Comparison of ENCODE assay signal across 16 mouse cellular contexts in genomic region chr16:91305512-91306111, GRCm38 (mm10). TPM values are rescaled to one million over a fixed set of nuclear protein-coding genes. Genes with fewer than 3 reads are reported as not detected.
DNase-seq lines count a peak whose midpoint lies in the region; ATAC-seq and TF ChIP-seq lines count a peak whose summit lies in the region.
"Had no signal": no experiment of that assay in that cellular context is flagged by ENCODE, and none has a peak within 500 bp of the region (broad histone marks: within the 10 kb centered on the region; RNA-seq: fewer than 3 reads in every experiment).

No protein-coding gene starts in this region.

- H3K4me3 ChIP-seq in hindbrain, embryonic 13.5 days: no peak overlapping the region
- no peak overlapping the region for H3K4me3 ChIP-seq in hindbrain, embryonic 11.5 days (ENCODE audit: low read depth, low read length)
- no peak overlapping the region for H3K4me3 ChIP-seq in hindbrain, postnatal 0 days (ENCODE audit: low read length)
- H3K4me3 ChIP-seq in heart, embryonic 12.5 days: no peak overlapping the region
- H3K4me3 ChIP-seq: left cerebral cortex, adult 2 months; stomach, embryonic 15.5 days had no signal

- no peaks in the 10 kb centered on the region for H3K9me3 ChIP-seq in hindbrain, embryonic 13.5 days
- no peaks in the 10 kb centered on the region for H3K9me3 ChIP-seq in hindbrain, embryonic 11.5 days (ENCODE audit: control insufficient read depth, low read length)
- no peaks in the 10 kb centered on the region for H3K9me3 ChIP-seq in hindbrain, postnatal 0 days (ENCODE audit: low read length)
- H3K9me3 ChIP-seq in heart, embryonic 12.5 days (replicated peaks): no peaks in the 10 kb centered on the region
- H3K9me3 ChIP-seq: stomach, embryonic 15.5 days had no signal

- no peak overlapping the region for H3K4me2 ChIP-seq in hindbrain, embryonic 13.5 days
- no peak overlapping the region for H3K4me2 ChIP-seq in hindbrain, embryonic 11.5 days (replicated peaks; ENCODE audit: low read depth, low read length)
- peak overlapping the region; percentile 5; the same call in 1 of the 2 replicates for H3K4me2 ChIP-seq in hindbrain, postnatal 0 days (ENCODE audit: low read depth, low read length)
- H3K4me2 ChIP-seq in heart, embryonic 12.5 days: no peak overlapping the region
- H3K4me2 ChIP-seq: stomach, embryonic 15.5 days had no signal

- intact Hi-C loops in left cerebral cortex, postnatal 25 days (cut with DNase I): loop anchor here (1.0 to 2.0 kb wide), 2 partner anchors 73 to 114 kb away; no protein-coding TSS in a partner anchor

- H3K27me3 ChIP-seq in hindbrain, embryonic 13.5 days: peaks cover 95% of the 10 kb centered on the region
- peaks cover 73% of the 10 kb centered on the region for H3K27me3 ChIP-seq in hindbrain, embryonic 11.5 days (ENCODE audit: control insufficient read depth, insufficient read depth, low read length)
- H3K27me3 ChIP-seq in hindbrain, postnatal 0 days (ENCODE audit: insufficient read depth, low read length): peaks cover 12% of the 10 kb centered on the region
- peaks cover 65% of the 10 kb centered on the region for H3K27me3 ChIP-seq in heart, embryonic 12.5 days (replicated peaks)

- no peak overlapping the region for H3K9ac ChIP-seq in hindbrain, embryonic 13.5 days
- no peak overlapping the region for H3K9ac ChIP-seq in hindbrain, embryonic 11.5 days (ENCODE audit: low read depth, low read length)
- H3K9ac ChIP-seq in hindbrain, postnatal 0 days (replicated peaks; ENCODE audit: low read length): no peak overlapping the region
- no peak overlapping the region for H3K9ac ChIP-seq in heart, embryonic 12.5 days
- H3K9ac ChIP-seq: liver, postnatal 0 days; stomach, embryonic 15.5 days had no signal

- DNase-seq in hindbrain, embryonic 11.5 days (ENCODE audit: low spot score): no peak
- DNase-seq in hindbrain, postnatal 0 days (ENCODE audit: low spot score): peak; percentile 61
- DNase-seq in left cerebral cortex, postnatal 25 days (ENCODE audit: low spot score in 2 of 2): peak; percentile 24 to 61
- peak; percentile 89 for DNase-seq in telencephalon, adult 2 months (ENCODE audit: low read depth, low spot score)
- no peak for DNase-seq in ovary, postnatal 10 days (ENCODE audit: low spot score)
- DNase-seq: adrenal gland, postnatal 36 days; kidney, adult 11 months; liver, postnatal 0 days had no signal

- H3K36me3 ChIP-seq in hindbrain, embryonic 13.5 days: no peaks in the 10 kb centered on the region
- H3K36me3 ChIP-seq in hindbrain, embryonic 11.5 days (ENCODE audit: control insufficient read depth, insufficient read depth, low read length): no peaks in the 10 kb centered on the region
- no peaks in the 10 kb centered on the region for H3K36me3 ChIP-seq in hindbrain, postnatal 0 days (ENCODE audit: insufficient read depth, low read length)
- no peaks in the 10 kb centered on the region for H3K36me3 ChIP-seq in heart, embryonic 12.5 days
- H3K36me3 ChIP-seq: stomach, embryonic 15.5 days had no signal

- 57% methylated on average over 16 of the region's 16 CpGs for WGBS in hindbrain, embryonic 13.5 days
- WGBS in hindbrain, embryonic 11.5 days: 63% methylated on average over 16 of the region's 16 CpGs
- 43% methylated on average over 16 of the region's 16 CpGs for WGBS in hindbrain, postnatal 0 days
- WGBS in heart, embryonic 12.5 days: 77% methylated on average over 16 of the region's 16 CpGs

- H3K27ac ChIP-seq in hindbrain, embryonic 13.5 days: no peak overlapping the region
- no peak overlapping the region for H3K27ac ChIP-seq in hindbrain, embryonic 11.5 days (ENCODE audit: low read depth, low read length)
- H3K27ac ChIP-seq in hindbrain, postnatal 0 days: peak overlapping the region; percentile 56; the same call in 1 of the 2 replicates
- no peak overlapping the region for H3K27ac ChIP-seq in heart, embryonic 12.5 days (ENCODE audit: poor library complexity, severe bottlenecking)
- H3K27ac ChIP-seq: stomach, embryonic 15.5 days had no signal

- peak; percentile 18; the same call in 1 of the 2 replicates for ATAC-seq in hindbrain, embryonic 13.5 days (ENCODE audit: low FRiP score)
- ATAC-seq in hindbrain, embryonic 11.5 days (ENCODE audit: low FRiP score): no peak
- ATAC-seq in hindbrain, postnatal 0 days: peak; percentile 68
- ATAC-seq in heart, embryonic 12.5 days (ENCODE audit: insufficient number of reproducible peaks, low FRiP score): no peak
- ATAC-seq: CD4-positive, CD25-positive, alpha-beta regulatory T cell, adult 4 months; liver, postnatal 0 days; Patski had no signal

- TF ChIP-seq CTCF in hindbrain, postnatal 0 days (IDR thresholded peaks at IDR 0.05; ENCODE audit: low read depth): no peak

- H3K4me1 ChIP-seq in hindbrain, embryonic 13.5 days (replicated peaks): peaks cover 50% of the 10 kb centered on the region
- H3K4me1 ChIP-seq in hindbrain, embryonic 11.5 days (replicated peaks; ENCODE audit: control insufficient read depth, insufficient read depth, low read length): peaks cover 8% of the 10 kb centered on the region
- peaks cover 4% of the 10 kb centered on the region; the same call in 1 of the 2 replicates for H3K4me1 ChIP-seq in hindbrain, postnatal 0 days (ENCODE audit: insufficient read depth, low read length)
- no peaks in the 10 kb centered on the region for H3K4me1 ChIP-seq in heart, embryonic 12.5 days (replicated peaks)
- H3K4me1 ChIP-seq: stomach, embryonic 15.5 days had no signal

RNA-seq across cellular contexts. Expression of gene Olig1, which starts 36.0 kb away (rescaled TPM):
- polyA plus RNA-seq in hindbrain, embryonic 13.5 days (2015; fragmentation: Nextera tagmentation; extraction: Ambion mirVana): 21.4 and 29.2 TPM in 2 replicates
- polyA plus RNA-seq in hindbrain, embryonic 11.5 days (2014; fragmentation: Nextera tagmentation; extraction: Ambion mirVana): 0.40 and 0.84 TPM in 2 replicates
- total RNA-seq in hindbrain, postnatal 0 days (2014; rRNA removed): 240 and 249 TPM in 2 replicates
- 199 and 227 TPM in 2 replicates for polyA plus RNA-seq in hindbrain, postnatal 0 days (2015; fragmentation: Nextera tagmentation; extraction: Ambion mirVana)
- 100 to 1,000 TPM; 108 to 112 TPM for total RNA-seq in left cerebral cortex, postnatal 25 days (2021)
- polyA plus RNA-seq in heart, embryonic 12.5 days (2016; fragmentation: Nextera tagmentation; extraction: Ambion mirVana): not detected in 2 replicates
- total RNA-seq: monocyte, adult 5-6 weeks had no signal
- polyA plus RNA-seq: CD4-positive, CD25-positive, alpha-beta regulatory T cell, adult 4 months; heart, embryonic 14.5 days; Patski had no signal

Comparison
In these comparisons a context has a peak if more than half of its experiments do, and no peak if none do; other contexts are left out.
1. ATAC-seq: peak in hindbrain, embryonic 13.5 days (single experiment) and hindbrain, postnatal 0 days (single experiment); none in hindbrain, embryonic 11.5 days (single experiment) and heart, embryonic 12.5 days (single experiment).
2. DNase-seq: peak in hindbrain, postnatal 0 days (single experiment), left cerebral cortex, postnatal 25 days (2 of 2) and telencephalon, adult 2 months (single experiment); none in hindbrain, embryonic 11.5 days (single experiment) and ovary, postnatal 10 days (single experiment).
3. RNA of gene Olig1, which starts 36.0 kb away (polyA plus RNA-seq): 199 to 227 TPM in hindbrain, postnatal 0 days and 21.4 to 29.2 TPM in hindbrain, embryonic 13.5 days; 0.40 to 0.84 TPM in hindbrain, embryonic 11.5 days and not detected in heart, embryonic 12.5 days; every median in the first group is over 10 times any median in the second.